Mouse (Mus musculus) kidney, adult 18-20 months (tissue): ENCODE data around the gene H1fx.
"Not testable (repeated sequence)": the region's sequence is repeated elsewhere in the genome, so short reads cannot be mapped to it uniquely, and the experiment has no call there.

Source experiments
- DNase-seq: peaks from one replicate; pipeline ENCODE4 v3.0.0; 2021

Gene H1fx

GRCm38 (mm10) chr6:87980374-87981029, 935 bp downstream of the H1fx start:
- DNase-seq: peak; percentile 28

- DNase-seq: no peak
Observed at GRCm38 (mm10) chr6:87979728-87980127, 1.7 kb downstream of the H1fx start.

DNA sequence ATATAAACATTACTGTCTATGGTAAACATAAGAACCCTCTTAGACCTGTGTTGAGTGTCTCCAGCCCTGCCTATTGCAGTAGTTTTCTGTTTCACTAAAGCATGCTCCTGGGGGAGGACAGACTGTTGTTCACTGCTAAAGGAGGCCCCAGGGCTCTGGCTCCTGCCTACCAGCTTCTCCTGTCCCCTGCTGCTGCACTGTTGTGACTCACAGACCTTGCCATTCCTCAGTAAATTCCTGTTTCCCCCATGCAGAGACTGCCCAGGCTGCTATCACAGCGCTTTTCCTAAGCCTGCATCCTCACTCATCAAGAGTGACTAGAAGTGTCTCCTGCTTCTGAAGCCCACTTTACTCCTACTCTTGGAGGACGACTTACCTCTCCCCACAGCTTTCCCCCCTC, 11.4 kb downstream of the H1fx start:
- DNase-seq: no peak

DNA sequence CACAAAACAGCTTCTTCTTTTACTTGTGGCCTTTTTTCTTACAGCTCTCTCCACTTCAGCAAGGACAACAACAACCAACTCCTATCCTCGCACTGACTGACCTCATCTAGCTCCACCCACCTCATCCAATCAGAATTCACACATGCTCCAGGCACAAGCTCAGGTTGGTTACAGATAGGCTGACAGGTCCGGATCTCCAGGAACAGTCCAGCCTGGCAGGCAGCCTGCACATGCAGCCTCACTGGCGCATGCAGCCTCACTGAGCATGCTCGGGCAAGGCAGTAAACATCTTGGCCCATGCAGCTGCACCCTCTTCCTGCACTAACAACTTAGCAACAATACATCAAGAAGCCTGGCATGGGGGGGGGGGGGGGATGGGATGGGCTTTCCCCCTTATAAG, 19.0 kb downstream of the H1fx start:
- not testable (repeated sequence) for DNase-seq

DNA sequence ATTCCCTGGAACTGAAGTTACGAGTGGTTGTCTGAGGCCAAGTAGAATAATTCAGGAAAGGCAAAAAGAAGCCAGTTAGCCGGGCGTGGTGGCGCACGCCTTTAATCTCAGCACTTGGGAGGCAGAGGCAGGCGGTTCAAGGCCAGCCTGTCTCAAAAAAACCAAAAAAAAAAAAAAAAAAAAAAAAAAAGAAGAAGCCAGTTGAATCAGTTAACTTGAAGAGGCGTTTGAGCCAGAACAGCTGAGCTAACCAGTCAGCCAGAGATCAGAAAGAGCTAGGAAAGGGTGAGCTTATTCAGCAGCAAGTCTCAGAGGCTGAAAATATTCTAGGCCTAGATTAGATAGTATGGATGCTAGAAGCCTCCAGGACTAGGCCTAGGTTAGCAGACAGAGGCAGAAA, 39.3 kb downstream of the H1fx start:
- DNase-seq: no peak

DNA sequence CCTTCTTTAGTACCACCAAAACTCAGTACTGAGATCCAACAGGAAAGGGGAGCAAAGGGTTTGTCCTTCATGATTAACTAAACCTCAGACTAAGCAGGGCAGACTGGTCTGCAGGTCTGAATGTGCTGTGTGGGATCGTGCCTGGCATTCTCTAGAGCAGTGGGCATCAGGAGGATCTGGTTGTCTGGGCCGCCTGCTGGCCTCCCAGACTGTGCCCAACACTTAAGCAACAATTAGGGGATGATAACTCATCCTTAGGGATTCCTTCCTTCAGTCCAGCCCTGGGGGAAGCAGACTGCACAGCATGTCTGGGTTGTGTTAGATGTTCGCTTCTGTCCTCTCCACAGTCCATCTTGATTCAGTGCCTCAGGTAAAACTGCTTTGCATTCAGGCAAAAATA, 42.5 kb downstream of the H1fx start:
- DNase-seq: no peak

GRCm38 (mm10) chr6:87937178-87937788, 44.2 kb downstream of the H1fx start:
- DNase-seq: peak; percentile 23

DNA sequence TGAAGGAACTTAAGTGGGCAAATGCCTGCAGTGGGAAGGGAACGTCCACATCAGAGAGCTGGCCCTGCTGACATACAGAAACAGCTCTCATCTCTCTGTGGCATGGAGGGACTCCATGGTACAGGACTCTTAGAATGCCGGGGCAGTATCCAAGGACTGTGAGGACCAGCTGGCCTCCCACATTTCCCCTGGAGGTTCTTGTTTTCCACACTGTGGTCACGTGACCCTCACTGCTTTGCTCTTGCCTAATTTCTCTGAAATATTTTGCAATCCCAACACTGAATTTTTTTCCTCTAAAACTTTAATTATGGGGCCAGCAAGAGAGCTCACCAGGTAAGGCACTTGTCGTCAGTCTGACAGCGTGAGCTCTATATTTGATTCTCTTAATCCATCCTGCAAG, 46.4 kb downstream of the H1fx start:
- no peak for DNase-seq
